Mouse (Mus musculus) liver, embryonic 14.5 days (tissue): ENCODE results near the gene Apol9a.
"Not testable (repeated sequence)": the region's sequence is repeated elsewhere in the genome, so short reads cannot be mapped to it uniquely, and the experiment has no call there.

Source experiments
- CTCF ChIP-seq: IDR thresholded peaks from 2 replicates; pipeline ENCODE4 v1.5.1; 2016; ENCODE audit warnings: antibody characterized with exemption, low read depth, control low read depth
- EP300 ChIP-seq: IDR thresholded peaks from 2 replicates; pipeline ENCODE4 v1.6.1; 2016; ENCODE audit warnings: antibody characterized with exemption, low read depth

GRCm38 (mm10) chr15:77416655-77417333 is 5.9 kb upstream of the Apol9a start:
- TF ChIP-seq CTCF, EP300: not testable (repeated sequence)
